Mouse (Mus musculus) liver, embryonic 14.5 days (tissue): ENCODE measurements around the gene Tnfaip2. TPM values are rescaled to one million over a fixed set of nuclear protein-coding genes. Genes with fewer than 3 reads are reported as not detected.

Source experiments
- ATAC-seq: fragments of 200-750 bp; cut with Nextera tagmentation; 2 replicates; pipeline ENCODE4 v1.8.0; 2017; ENCODE audit warnings: moderate number of reproducible peaks, mild to moderate bottlenecking, moderate library complexity; ENCODE audit not compliant: insufficient read depth
- DNase-seq, 3 experiments: peaks; one replicate each; pipeline ENCODE4 v3.0.0-alpha.2; 2012 to 2013; ENCODE audit warnings: low read depth in 3 of 3, low spot score in 3 of 3
- H3K27ac ChIP-seq: fragments of 300-500 bp; sonication (generic); 2 replicates; pipeline ENCODE4 v1.5.1; 2014; ENCODE audit warnings: moderate library complexity, mild to moderate bottlenecking, control low read depth, inconsistent platforms
- H3K27me3 ChIP-seq: fragments of 300-500 bp; sonication (generic); 2 replicates; pipeline ENCODE4 v1.6.1; 2014; ENCODE audit warnings: mild to moderate bottlenecking, low read length, moderate library complexity; ENCODE audit not compliant: control insufficient read depth, insufficient read depth
- H3K36me3 ChIP-seq: fragments of 300-500 bp; sonication (generic); replicated peaks from 2 replicates; pipeline ENCODE4 v1.6.1; 2014; ENCODE audit warnings: low read depth; ENCODE audit not compliant: control insufficient read depth, insufficient read depth
- H3K4me1 ChIP-seq, 2 experiments: fragments of 200-500 bp in 1 of 2; fragments of 300-500 bp in 1 of 2; sonication (generic) in 1 of 2; replicated peaks; 2 replicates each; pipeline ENCODE4 v1.6.1; 2012 to 2014; ENCODE audit warnings: antibody characterized with exemption in 1 of 2, inconsistent platforms in 1 of 2, low read length in 1 of 2; ENCODE audit not compliant: control insufficient read depth in 2 of 2, insufficient read depth in 2 of 2
- H3K4me2 ChIP-seq: fragments of 300-500 bp; sonication (generic); 2 replicates; pipeline ENCODE4 v1.6.1; 2014; ENCODE audit warnings: low read depth, mild to moderate bottlenecking, control low read depth, moderate library complexity
- H3K4me3 ChIP-seq, 2 experiments: fragments of 200-500 bp in 1 of 2; fragments of 300-500 bp in 1 of 2; sonication (generic) in 1 of 2; 2 replicates each; pipeline ENCODE4 v1.5.1; 2012 to 2014; ENCODE audit warnings: low read depth in 2 of 2, low read length in 2 of 2, mild to moderate bottlenecking in 2 of 2, control low read depth in 1 of 2, inconsistent platforms in 1 of 2, moderate library complexity in 1 of 2; ENCODE audit not compliant: insufficient read depth in 1 of 2
- H3K9ac ChIP-seq: fragments of 300-500 bp; sonication (generic); replicated peaks from 2 replicates; pipeline ENCODE4 v1.6.1; 2014; ENCODE audit warnings: mild to moderate bottlenecking, control low read depth, moderate library complexity
- H3K9me3 ChIP-seq: fragments of 300-500 bp; sonication (generic); 2 replicates; pipeline ENCODE4 v1.6.1; 2016; ENCODE audit warnings: low read length, mixed read lengths; ENCODE audit not compliant: control insufficient read depth
- CTCF ChIP-seq: IDR thresholded peaks from 2 replicates; pipeline ENCODE4 v1.5.1; 2016; ENCODE audit warnings: antibody characterized with exemption, low read depth, control low read depth
- EP300 ChIP-seq: IDR thresholded peaks from 2 replicates; pipeline ENCODE4 v1.6.1; 2016; ENCODE audit warnings: antibody characterized with exemption, low read depth
- WGBS: fragments of 180-500 bp; shearing (Covaris S2); extraction: QIAGEN DNeasy Blood & Tissue Kit; methylation state at CpG from one replicate; pipeline ENCODE4 v1.1.7; 2014; ENCODE audit not compliant: insufficient replicate concordance; 5-methylcytosine and 5-hydroxymethylcytosine counted together
- polyA plus RNA-seq, 2 experiments: library from polyadenylated mRNA; depleted of rRNA in 1 of 2; stranded (reverse) in 1 of 2; unstranded in 1 of 2; fragments of >200 nt; fragmentation: Nextera tagmentation in 1 of 2; extraction: Ambion mirVana in 1 of 2; gene quantifications; 2 replicates each; pipeline versions ENCODE4 v1.2.1 to v1.2.3; 2012 to 2014

Gene Tnfaip2
- polyA plus RNA-seq, 2 experiments: 57.6 to 78.7 TPM

DNA sequence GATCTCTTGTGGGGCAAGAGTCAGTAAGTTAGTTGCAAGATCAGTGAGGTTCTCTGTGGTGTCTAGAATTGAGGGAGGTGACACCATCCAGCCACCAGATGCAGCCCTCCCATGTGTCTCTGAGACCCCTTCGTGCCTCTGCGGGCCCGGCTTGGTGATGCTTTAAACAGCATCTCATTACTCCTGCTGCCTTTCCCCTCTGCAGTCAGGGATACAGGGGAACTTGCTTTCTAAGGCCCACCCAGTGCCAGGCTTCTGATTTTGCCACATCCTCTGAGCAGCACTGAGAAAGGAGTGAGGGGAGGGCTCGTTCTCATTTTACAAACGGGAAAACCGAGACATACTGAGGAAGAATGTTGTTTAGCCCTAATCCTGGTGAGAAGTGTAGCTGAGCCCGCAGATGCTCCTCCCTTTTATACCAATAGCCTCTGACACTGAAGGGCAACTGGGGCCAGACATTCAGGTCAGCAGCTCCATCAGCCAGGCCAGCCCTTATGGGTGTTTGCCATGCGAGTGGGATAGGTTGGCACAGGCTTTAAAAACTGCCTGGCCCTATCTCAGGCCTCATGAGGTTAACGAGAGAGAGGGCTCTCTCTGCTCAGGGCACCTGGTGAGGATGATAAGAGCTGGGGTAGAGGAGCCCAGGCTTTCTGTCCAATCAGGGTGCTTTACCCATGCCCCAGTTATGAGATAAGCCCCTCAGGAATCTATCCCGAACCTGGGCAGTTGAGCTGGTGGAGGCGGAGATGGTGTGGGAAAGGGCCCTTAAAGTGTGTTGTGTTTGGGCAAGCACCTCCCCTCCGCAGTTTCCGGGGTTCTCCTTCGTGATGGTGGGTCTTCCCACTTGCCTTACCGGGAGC lies 972 bp downstream of the Tnfaip2 start:
- Histone ChIP-seq H3K4me3 (peak overlapping the region; percentile 73 to 92), H3K9ac (peak overlapping the region; percentile 87), H3K27ac (peak overlapping the region; percentile 96), H3K27me3 (no peaks in the 10 kb centered on the region), H3K4me1 (peaks cover 33 to 52% of the 10 kb centered on the region in 2 experiments), H3K9me3 (no peaks in the 10 kb centered on the region), H3K4me2 (peak overlapping the region; percentile 65), H3K36me3 (peaks cover 36% of the 10 kb centered on the region)
- ATAC-seq: peak; percentile 90
- peak; percentile 97 to 98 (median 97) for DNase-seq
- TF ChIP-seq EP300 (peak; percentile 98), CTCF (no peak)
- WGBS: 6% methylated on average over 15 of the region's 15 CpGs

DNA sequence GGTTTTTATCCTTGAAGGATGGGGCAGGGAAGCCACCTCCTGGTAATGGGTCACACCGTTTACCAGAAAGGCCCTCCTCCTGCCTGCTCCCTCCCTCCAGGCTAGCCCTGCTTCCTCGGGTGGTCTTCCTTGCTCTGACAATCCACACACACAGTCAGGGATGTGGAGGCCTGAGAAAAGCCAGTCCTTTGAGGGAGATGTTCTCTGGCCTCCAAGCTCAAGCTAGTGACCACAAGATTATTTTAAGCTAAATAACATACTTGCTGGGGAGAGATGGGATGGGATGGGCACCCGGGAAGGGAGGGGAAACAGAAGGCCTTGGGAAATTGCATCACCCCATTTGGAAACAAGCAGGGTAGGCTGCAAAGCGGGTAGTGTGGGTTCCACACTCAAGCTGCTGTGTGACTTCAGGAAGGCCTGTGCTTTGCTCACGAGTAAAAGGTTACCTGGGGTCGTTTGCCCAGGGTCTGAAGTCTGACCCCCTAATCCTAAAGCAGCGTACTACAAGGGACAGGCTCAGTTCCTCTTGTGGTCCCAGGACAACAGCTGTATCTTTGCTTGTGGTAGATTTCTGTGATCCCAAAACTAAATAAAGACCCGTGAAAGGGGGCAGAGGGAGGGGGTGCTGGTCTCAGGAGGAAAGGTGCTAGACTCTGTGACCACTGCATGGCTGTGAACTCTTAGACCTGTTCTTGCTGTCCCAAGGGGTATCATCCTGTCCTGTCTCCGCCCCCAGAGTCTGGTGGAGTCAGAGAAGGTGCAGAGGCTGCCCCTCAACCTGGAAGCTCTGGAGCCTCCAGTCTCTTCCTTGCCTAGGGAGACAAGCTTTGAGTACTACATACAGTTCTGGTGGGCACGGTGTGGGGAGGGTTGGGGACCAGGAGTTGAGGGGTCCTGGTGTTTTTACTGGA lies 1.9 kb downstream of the Tnfaip2 start:
- 17% methylated on average over 10 of the region's 10 CpGs for WGBS
- Histone ChIP-seq H3K4me2 (peak overlapping the region; percentile 65), H3K27ac (peak overlapping the region; percentile 96), H3K9me3 (no peaks in the 10 kb centered on the region), H3K27me3 (no peaks in the 10 kb centered on the region), H3K4me1 (peaks cover 27 to 43% of the 10 kb centered on the region in 2 experiments), H3K4me3 (peak overlapping the region; percentile 73 to 92), H3K36me3 (peaks cover 46% of the 10 kb centered on the region), H3K9ac (peak overlapping the region; percentile 70)
- DNase-seq (no peak), ATAC-seq (no peak)
- TF ChIP-seq EP300: no peak
- TF ChIP-seq CTCF: no peak

DNA sequence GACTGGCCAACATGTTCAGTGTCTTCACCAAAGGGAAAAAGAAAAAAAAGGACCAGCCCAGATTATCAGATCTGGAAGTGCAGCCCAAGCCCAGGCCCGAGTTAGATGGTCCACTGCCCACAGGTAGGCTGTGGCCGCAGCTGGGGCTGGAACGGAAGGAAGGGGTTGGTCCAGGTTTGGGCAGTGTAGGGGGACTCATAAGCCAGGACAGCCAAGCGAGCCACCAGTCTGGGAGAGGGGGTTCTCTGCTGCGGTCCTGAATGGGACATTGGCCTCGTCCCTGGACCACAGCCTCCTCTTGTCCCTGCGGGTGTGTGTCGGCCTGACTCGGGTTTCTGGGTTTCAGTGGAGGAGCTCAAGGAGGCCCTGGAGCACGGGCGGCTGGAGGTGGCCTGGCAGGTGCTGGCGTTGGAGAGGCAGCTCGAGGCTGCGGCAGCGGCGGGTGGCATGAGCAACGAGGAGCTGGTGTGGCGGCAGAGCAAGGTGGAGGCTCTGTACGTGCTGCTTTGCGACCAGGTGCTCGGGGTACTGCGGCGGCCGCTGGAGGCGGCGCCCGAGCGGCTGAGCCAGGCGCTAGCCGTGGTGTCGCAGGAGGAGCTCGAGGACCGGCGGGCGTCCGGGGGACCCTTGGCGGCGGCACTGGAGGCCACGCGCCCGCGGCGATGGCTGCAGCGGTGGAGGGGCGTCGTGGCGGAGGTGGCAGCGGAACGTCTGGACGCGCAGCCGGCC lies 3.1 kb downstream of the Tnfaip2 start:
- ATAC-seq (no peak), DNase-seq (no peak)
- Histone ChIP-seq H3K9me3 (no peaks in the 10 kb centered on the region), H3K4me2 (peak overlapping the region; percentile 65), H3K4me3 (peak overlapping the region; percentile 73 to 92), H3K27me3 (no peaks in the 10 kb centered on the region), H3K36me3 (peaks cover 57% of the 10 kb centered on the region), H3K27ac (no peak overlapping the region), H3K4me1 (peaks cover 20 to 35% of the 10 kb centered on the region in 2 experiments), H3K9ac (peak overlapping the region; percentile 70)
- WGBS: 28% methylated on average over 52 of the region's 52 CpGs
- no peak for TF ChIP-seq EP300

DNA sequence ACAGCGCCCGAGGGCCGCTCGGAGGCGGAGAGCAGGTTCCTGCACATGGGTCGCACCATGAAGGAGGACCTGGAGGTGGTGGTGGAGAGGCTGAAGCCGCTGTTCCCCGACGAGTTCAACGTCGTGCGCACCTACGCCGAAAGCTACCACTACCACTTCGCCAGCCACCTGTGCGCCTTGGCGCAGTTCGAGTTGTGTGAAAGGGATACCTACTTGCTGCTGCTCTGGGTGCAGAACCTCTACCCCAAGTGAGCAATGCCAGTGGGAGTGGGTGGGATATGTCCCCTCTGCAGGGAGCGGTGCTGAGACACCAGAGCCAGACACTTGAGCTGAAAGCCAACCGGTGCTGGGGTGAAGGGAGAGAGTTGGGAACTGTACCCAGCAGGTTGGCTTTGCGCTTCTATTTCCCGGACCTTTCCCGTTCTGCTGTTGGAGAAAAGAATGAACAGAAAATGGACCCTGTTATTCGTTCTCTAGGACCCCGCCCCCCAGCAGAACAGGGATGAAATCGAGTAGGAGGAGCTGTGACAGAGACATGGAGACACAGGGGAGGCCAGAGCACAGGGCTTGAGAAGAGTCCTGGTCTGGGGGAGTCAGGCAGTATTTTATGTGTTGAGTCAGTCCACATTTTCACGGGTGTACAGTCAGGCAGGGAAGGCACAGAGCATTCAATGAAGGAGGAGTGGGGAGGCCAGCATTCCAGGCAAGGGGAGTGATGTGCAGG lies 3.8 kb downstream of the Tnfaip2 start:
- H3K4me1 ChIP-seq: peaks cover 20 to 35% of the 10 kb centered on the region in 2 experiments
- TF ChIP-seq EP300 (no peak), CTCF (no peak)
- ATAC-seq: no peak
- no peaks in the 10 kb centered on the region for H3K27me3 ChIP-seq
- peak overlapping the region; percentile 70 for H3K9ac ChIP-seq
- whole genome bisulfite sequencing: 61% methylated on average over 27 of the region's 27 CpGs
- peak overlapping the region; percentile 73 to 92 for H3K4me3 ChIP-seq
- no peaks in the 10 kb centered on the region for H3K9me3 ChIP-seq
- H3K27ac ChIP-seq: no peak overlapping the region
- H3K4me2 ChIP-seq: peak overlapping the region; percentile 65
- DNase-seq: no peak
- peaks cover 64% of the 10 kb centered on the region for H3K36me3 ChIP-seq
